Mouse (Mus musculus) left cerebral cortex, postnatal 10 days (tissue): Measurements from ENCODE around the gene Gm5741. TPM values are rescaled to one million over a fixed set of nuclear protein-coding genes. Genes with fewer than 3 reads are reported as not detected.

ENCODE experiments used
- DNase-seq, 2 experiments: peaks; one replicate each; pipeline ENCODE4 v3.0.0; 2021 to 2022; ENCODE audit warnings: low spot score in 2 of 2, mixed read lengths in 1 of 2; ENCODE audit errors: extremely low spot score in 1 of 2
- intact Hi-C: fragments of 180-260 bp; cut with DNase I; formaldehyde crosslinking; loops from one replicate; pipeline ENCODE4 v1.15.1; 2025
- microRNA-seq: library from miRNA; unstranded; fragments of <30 nt; microRNA quantifications from one replicate; pipeline ENCODE4 v1.2.0, GENCODE M21; 2022
- total RNA-seq, 2 experiments: library from RNA; stranded (reverse); gene quantifications; 2 replicates each; pipeline ENCODE4 v1.2.3; 2021

Gm5741 gene
- total RNA-seq, 2 experiments from 2014 or later, result not detected

DNA sequence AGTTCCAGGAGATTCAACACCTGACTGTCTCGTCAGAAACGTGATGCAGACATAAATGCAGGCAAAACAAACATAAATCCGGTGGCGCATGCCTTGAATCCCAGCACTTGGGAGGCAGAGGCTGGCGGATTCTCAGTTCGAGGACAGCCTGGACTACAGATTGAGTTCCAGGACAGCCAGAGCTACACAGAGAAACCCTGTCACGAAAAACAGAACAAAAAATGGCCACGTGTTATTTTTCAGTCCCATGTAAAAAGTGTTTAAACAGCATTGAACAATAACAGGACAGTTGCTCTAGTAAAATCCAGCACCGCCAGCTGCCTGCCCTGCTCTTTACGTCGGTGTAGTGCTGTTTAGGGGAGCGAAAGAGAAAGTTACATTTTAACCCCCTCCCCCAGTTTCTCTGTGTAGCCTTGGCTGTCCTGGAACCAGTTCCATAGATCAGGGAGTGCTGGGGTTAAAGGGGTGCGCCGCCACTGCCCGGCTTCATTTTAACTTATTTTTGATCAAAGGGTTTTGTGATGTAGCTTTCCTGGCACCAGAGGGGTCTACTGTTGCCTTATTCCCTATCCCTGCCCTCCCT lies 32.0 kb downstream of the Gm5741 start:
- no peak for DNase-seq
- intact Hi-C loops, result no loop called here

DNA sequence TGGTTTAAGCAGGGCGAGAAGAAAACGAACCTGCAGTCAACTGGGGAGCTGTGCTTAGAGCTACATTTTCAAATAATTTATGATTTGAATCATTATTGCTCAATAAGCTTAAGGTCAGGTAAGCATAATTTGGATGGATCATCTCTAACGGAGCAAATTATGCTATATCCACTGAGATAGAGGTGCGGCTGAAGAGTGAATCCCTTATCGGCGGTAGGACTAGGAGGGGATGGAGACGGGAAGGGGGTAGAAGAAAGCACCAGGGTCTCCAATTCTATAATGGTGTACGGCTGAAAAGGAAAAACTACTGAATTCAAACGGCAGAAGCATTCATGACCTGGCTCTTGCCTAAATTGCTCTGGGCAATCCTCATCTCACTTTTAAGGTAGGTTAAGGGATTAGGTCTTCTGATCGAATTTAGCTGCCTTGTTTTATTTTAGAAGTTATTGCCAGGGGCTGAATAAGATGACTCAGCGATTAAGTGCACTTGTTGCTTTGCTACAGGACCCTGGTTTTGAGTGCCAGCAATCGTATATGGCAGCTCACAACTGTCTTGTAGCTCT lies 32.5 kb downstream of the Gm5741 start:
- no peak for DNase-seq
- intact Hi-C loops, result no loop called here

DNA sequence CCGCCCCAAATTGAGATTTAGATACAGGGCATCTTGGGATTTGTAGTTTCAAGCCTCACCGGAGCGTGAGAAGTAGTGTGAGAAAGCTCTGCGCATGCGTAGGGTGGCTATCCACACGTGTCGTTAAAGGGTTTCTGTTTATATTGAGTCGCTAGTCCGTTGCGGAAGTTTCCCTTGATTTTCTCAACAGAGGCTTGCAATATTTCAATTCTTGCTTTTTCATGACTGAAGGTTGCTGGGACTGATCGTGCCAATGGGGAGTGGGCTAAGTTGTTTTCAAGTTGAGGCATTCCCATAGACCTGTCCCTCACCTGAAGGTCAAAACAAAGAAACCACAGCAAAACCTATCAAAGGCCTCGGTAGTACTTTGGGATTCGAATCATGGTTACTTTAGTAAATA lies 33.0 kb downstream of the Gm5741 start:
- DNase-seq, result peak; percentile 64 to 88
- intact Hi-C loops, result loop anchor here (5.0 kb wide), 1 partner anchor 62 kb away; no protein-coding TSS in a partner anchor

DNA sequence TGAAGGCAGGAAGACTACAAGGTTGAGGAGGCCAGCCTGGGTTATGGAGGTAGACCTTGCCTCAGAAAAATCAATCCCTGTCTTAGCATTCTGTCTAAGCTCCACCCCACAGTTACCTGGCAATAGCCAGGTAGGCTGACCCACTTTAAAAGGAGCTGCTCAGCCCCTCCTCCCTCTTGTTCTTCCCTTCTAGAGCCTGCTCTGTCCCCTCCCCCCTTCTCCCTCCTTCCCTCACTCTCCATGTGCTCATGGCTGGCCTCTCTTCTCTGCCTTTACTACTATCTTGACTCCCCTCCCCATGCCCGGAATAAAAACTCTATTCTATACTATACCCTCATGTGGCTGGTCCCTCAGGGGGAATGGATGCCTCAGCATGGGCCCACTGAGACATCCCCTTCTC lies 33.9 kb downstream of the Gm5741 start:
- DNase-seq, result no peak
- intact Hi-C loops, result loop anchor here (5.0 kb wide), 1 partner anchor 62 kb away; no protein-coding TSS in a partner anchor

DNA sequence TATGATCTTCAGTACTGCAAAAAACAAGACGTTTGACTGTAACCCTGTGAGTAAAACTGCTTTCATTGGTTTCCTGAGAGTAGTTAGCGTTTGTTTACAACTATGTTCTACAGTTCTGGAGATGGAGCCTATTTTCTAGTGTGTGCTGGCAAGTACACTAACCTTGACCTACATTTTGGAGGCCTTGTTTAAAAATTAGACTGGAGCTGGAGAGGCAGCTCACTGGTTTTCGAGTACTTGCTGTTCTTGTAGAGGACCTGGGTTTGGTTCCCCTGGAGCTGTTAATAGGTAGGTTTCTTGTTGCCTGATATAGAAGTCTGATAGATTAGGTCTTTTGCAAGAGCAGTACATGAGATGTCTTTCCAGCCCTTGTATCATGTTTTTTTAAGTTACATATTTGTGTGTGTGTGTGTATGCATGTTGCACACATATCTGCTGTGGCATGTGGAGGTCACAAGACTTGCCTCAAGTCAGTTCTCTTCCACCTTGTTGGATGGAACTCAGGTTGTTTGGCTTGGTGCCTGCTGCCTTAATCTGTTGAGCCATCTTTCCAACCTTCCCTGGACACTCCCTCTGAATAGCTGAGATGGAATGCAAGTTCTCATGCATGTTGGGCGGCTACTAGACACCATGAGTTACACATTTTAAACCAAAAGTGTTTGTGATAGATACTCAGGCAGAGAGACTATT lies 35.0 kb downstream of the Gm5741 start:
- no peak for DNase-seq
- intact Hi-C loops, result loop anchor here (5.0 kb wide), 1 partner anchor 60 kb away; no protein-coding TSS in a partner anchor

DNA sequence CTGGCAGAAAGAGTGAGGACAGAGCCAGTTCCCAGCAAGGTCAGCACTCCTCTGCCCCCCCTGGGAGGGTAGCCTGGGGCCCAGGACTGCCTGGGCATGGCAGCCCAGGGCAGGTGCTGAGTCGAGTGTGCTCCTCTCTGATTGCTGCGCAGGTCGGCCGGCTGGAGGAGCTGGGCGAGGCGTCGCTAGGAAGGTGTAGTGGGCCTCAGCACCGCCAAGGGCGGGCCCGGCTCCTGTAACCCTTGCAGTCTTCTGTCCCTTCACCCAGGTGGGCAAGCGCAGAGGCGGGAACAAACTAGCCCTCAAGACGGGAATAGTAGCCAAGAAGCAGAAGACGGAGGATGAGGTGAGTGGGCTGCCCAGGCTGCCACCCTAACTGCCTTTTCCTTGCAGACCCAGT lies 38.5 kb downstream of the Gm5741 start:
- DNase-seq, result no peak
- intact Hi-C loops, result no loop called here

DNA sequence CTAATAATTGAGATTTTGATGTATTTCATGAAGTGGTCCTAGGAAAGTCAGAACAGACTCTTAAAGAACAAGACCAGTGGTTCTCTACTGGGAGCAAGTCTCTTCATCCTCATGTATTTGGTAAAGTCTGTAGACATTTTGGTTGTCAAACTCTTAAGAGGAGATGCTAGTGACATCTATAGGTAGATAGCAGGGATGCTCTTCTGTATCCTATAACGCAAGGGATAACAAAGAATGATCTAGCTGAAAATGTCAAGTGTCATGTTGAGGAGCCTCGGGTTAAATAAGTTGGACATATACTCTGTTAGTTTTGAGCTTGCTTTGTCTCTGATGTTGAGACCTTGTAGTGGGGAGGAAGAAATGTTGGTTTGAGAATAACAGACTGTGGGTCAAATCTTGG lies 39.9 kb downstream of the Gm5741 start:
- intact Hi-C loops, result no loop called here
- no peak for DNase-seq

DNA sequence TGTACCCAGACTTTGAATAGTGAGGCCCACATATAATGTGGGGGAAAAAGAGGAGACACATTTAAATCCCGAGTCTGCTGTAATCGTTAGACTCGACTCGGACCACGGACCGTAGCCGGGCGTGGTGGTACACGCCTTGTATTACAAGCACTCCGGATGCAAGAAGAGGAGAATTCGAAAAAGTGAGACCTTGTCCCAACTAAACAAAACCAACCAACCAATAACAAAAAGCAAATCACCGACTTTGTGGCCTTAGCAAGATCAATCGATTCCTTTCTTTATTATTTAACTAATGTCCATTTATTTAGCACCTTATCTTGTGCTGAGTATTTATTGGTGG lies 40.3 kb downstream of the Gm5741 start:
- intact Hi-C loops, result no loop called here
- DNase-seq, result no peak

- intact Hi-C loops, result no loop called here
- peak; percentile 93 to 98 for DNase-seq
Measured at GRCm38 (mm10) chr8:85026670-85027515, 40.9 kb downstream of the Gm5741 start, which contains the start of gene Trir. TSS of gene Trir (plus strand) at chr8:85026823.

- intact Hi-C loops, result no loop called here
- DNase-seq, result peak; percentile 86 to 90
Measured at GRCm38 (mm10) chr8:85025098-85025932, 42.5 kb downstream of the Gm5741 start, which contains the start of gene Asna1. TSS of gene Asna1 (minus strand) at chr8:85025281.

- intact Hi-C loops, result no loop called here
- no peak for DNase-seq
Measured at GRCm38 (mm10) chr8:85023846-85024245, 43.9 kb downstream of the Gm5741 start.

GRCm38 (mm10) chr8:85021514-85022055 lies 46.2 kb downstream of the Gm5741 start:
- intact Hi-C loops, result no loop called here
- no peak for DNase-seq

Small RNA genes lying within 50 kb of the gene (microRNA-seq; reads per million reads assigned to microRNA genes)
- not detected for gene Gm23388
- 17.2 reads per million, percentile 37 among the genes with 10 or more reads in this experiment for gene Mir7070

Other genes with a start within 250 kb of the Gm5741 start
- gene Dand5, start 245.2 kb downstream of the Gm5741 start, total RNA-seq, result 1 to 10 TPM; 7.4 to 8.3 TPM
- gene Gadd45gip1, start 236.5 kb downstream of the Gm5741 start, total RNA-seq, result 10 to 100 TPM; 20.6 to 21.3 TPM
- gene Rad23a, start 227.3 kb downstream of the Gm5741 start, total RNA-seq, result 10 to 100 TPM; 57.0 to 60.1 TPM
- 100 to 1,000 TPM; 455 to 481 TPM for gene Calr, start 221.0 kb downstream of the Gm5741 start, total RNA-seq
- gene Farsa, start 211.0 kb downstream of the Gm5741 start, total RNA-seq, result 10 to 100 TPM; 59.5 to 65.8 TPM
- gene Syce2, start 195.9 kb downstream of the Gm5741 start, total RNA-seq, result 10 to 100 TPM; 19.3 to 22.8 TPM
- 10 to 100 TPM; 29.4 to 36.6 TPM for gene Gcdh, start 174.1 kb downstream of the Gm5741 start, total RNA-seq
- gene Klf1, start 166.1 kb downstream of the Gm5741 start, total RNA-seq, result not detected
- 1 to 10 TPM; 2.5 to 2.9 TPM for gene Dnase2a, start 159.4 kb downstream of the Gm5741 start, total RNA-seq
- gene Mast1, start 130.6 kb downstream of the Gm5741 start, total RNA-seq, result 100 to 1,000 TPM; 183 to 187 TPM
- gene Rtbdn, start 121.0 kb downstream of the Gm5741 start, total RNA-seq, result 1 to 10 TPM; 4.2 to 4.6 TPM
- not detected for gene Gm49661, start 98.5 kb downstream of the Gm5741 start, total RNA-seq
- gene Prdx2, start 98.4 kb downstream of the Gm5741 start, total RNA-seq, result 100 to 1,000 TPM; 507 to 518 TPM
- gene Rnaseh2a, start 98.2 kb downstream of the Gm5741 start, total RNA-seq, result 10 to 100 TPM; 41.0 to 44.2 TPM
- 10 to 100 TPM; 29.9 to 33.0 TPM for gene Junb, start 89.3 kb downstream of the Gm5741 start, total RNA-seq
- 10 to 100 TPM; 13.4 to 13.9 TPM for gene Hook2, start 77.4 kb downstream of the Gm5741 start, total RNA-seq
- not detected for gene Best2, start 53.5 kb downstream of the Gm5741 start, total RNA-seq
- 100 to 1,000 TPM; 111 to 113 TPM for gene Asna1, start 42.7 kb downstream of the Gm5741 start, total RNA-seq
- gene Trir, start 41.2 kb downstream of the Gm5741 start, total RNA-seq, result 100 to 1,000 TPM; 139 to 145 TPM
- gene Tnpo2, start 31.1 kb downstream of the Gm5741 start, total RNA-seq, result 100 to 1,000 TPM; 168 to 193 TPM
- gene Fbxw9, start 7.9 kb downstream of the Gm5741 start, total RNA-seq, result 10 to 100 TPM; 60.1 to 63.5 TPM
- 10 to 100 TPM; 72.3 to 78.4 TPM for gene Dhps, start 3.8 kb upstream of the Gm5741 start, total RNA-seq
- gene Wdr83os, start 12.8 kb upstream of the Gm5741 start, total RNA-seq, result 10 to 100 TPM; 54.3 to 60.4 TPM
- gene Wdr83, start 13.3 kb upstream of the Gm5741 start, total RNA-seq, result 10 to 100 TPM; 24.8 to 28.9 TPM
- gene Man2b1, start 15.3 kb upstream of the Gm5741 start, total RNA-seq, result 10 to 100 TPM; 35.6 to 37.2 TPM
- 1 to 10 TPM; 5.6 to 6.0 TPM for gene Zfp791, start 55.1 kb upstream of the Gm5741 start, total RNA-seq
- gene Cks1brt, start 83.9 kb upstream of the Gm5741 start, total RNA-seq, result not detected
- not detected for gene Olfr371, start 158.0 kb upstream of the Gm5741 start, total RNA-seq
- gene Orc6, start 231.7 kb upstream of the Gm5741 start, total RNA-seq, result 10 to 100 TPM; 43.7 to 45.1 TPM
- gene Vps35, start 231.8 kb upstream of the Gm5741 start, total RNA-seq, result 100 to 1,000 TPM; 151 to 156 TPM